Mouse (Mus musculus) kidney, postnatal 0 days (tissue): ENCODE measurements around the gene Cstf1. TPM values are rescaled to one million over a fixed set of nuclear protein-coding genes. Genes with fewer than 3 reads are reported as not detected.

Experiments
- ATAC-seq: fragments of 200-750 bp; cut with Nextera tagmentation; replicated peaks from 2 replicates; pipeline ENCODE4 v1.8.0; 2017; ENCODE audit warnings: low read depth, moderate number of reproducible peaks, moderate TSS enrichment, moderate library complexity; ENCODE audit not compliant: low FRiP score
- DNase-seq: peaks from one replicate; pipeline ENCODE4 v3.0.0-alpha.2; 2016; ENCODE audit warnings: low spot score
- H3K27ac ChIP-seq: fragments of 300-500 bp; sonication (generic); 2 replicates; pipeline ENCODE4 v1.5.1; 2014; ENCODE audit warnings: mild to moderate bottlenecking
- H3K27me3 ChIP-seq: fragments of 300-500 bp; sonication (generic); 2 replicates; pipeline ENCODE4 v1.6.1; 2014; ENCODE audit warnings: low read length, mixed read lengths; ENCODE audit not compliant: insufficient read depth
- H3K36me3 ChIP-seq: fragments of 300-500 bp; sonication (generic); 2 replicates; pipeline ENCODE4 v1.6.1; 2014; ENCODE audit warnings: low read length, mixed read lengths; ENCODE audit not compliant: insufficient read depth
- H3K4me1 ChIP-seq: fragments of 300-500 bp; sonication (generic); replicated peaks from 2 replicates; pipeline ENCODE4 v1.6.1; 2014; ENCODE audit warnings: antibody characterized with exemption, low read length, mixed read lengths; ENCODE audit not compliant: insufficient read depth
- H3K4me2 ChIP-seq: fragments of 300-500 bp; sonication (generic); 2 replicates; pipeline ENCODE4 v1.6.1; 2014; ENCODE audit warnings: mild to moderate bottlenecking, low read length, moderate library complexity, mixed read lengths
- H3K4me3 ChIP-seq: fragments of 300-500 bp; sonication (generic); replicated peaks from 2 replicates; pipeline ENCODE4 v1.5.1; 2014; ENCODE audit warnings: low read depth, low read length
- H3K9ac ChIP-seq: fragments of 300-500 bp; sonication (generic); 2 replicates; pipeline ENCODE4 v1.6.1; 2014; ENCODE audit warnings: low read depth, low read length
- H3K9me3 ChIP-seq: fragments of 300-500 bp; sonication (generic); replicated peaks from 2 replicates; pipeline ENCODE4 v1.6.1; 2016; ENCODE audit warnings: low read length, inconsistent platforms, mixed read lengths
- CTCF ChIP-seq: IDR thresholded peaks from 2 replicates; pipeline ENCODE4 v1.5.1; 2016; ENCODE audit warnings: antibody characterized with exemption, low read depth, mild to moderate bottlenecking, moderate library complexity
- WGBS: fragments of 180-500 bp; shearing (Covaris S2); extraction: QIAGEN DNeasy Blood & Tissue Kit; methylation state at CpG from one replicate; pipeline ENCODE4 v1.1.7; 2014; 5-methylcytosine and 5-hydroxymethylcytosine counted together
- polyA plus RNA-seq: library from polyadenylated mRNA; unstranded; fragments of >200 nt; fragmentation: Nextera tagmentation; extraction: Ambion mirVana; gene quantifications from 2 replicates; pipeline ENCODE4 v1.2.1, GENCODE M21; 2015

Cstf1 gene
- polyA plus RNA-seq, 1 experiment from 2014 or later = 32.4 TPM

- ATAC-seq (no peak), DNase-seq (peak; percentile 21)
- Histone ChIP-seq H3K4me3 (peak overlapping the region; percentile 99), H3K27me3 (no peaks in the 10 kb centered on the region), H3K36me3 (peaks cover 33% of the 10 kb centered on the region), H3K4me1 (peaks cover 9% of the 10 kb centered on the region; the same call in 1 of the 2 replicates), H3K9me3 (no peaks in the 10 kb centered on the region), H3K9ac (peak overlapping the region; percentile 91), H3K27ac (peak overlapping the region; percentile 84), H3K4me2 (peak overlapping the region; percentile 92)
- under 1% methylated on average over 11 of the region's 11 CpGs for WGBS
- no peak for TF ChIP-seq CTCF
These were observed 777 bp downstream of the Cstf1 start for GRCm38 (mm10) chr2:172371258-172371657.

GRCm38 (mm10) chr2:172376551-172376950, 6.1 kb downstream of the Cstf1 start:
- Histone ChIP-seq H3K27me3 (no peaks in the 10 kb centered on the region), H3K36me3 (peaks cover 72% of the 10 kb centered on the region), H3K4me1 (0 out of 2 replicates have a peak, but pooled peaks cover 6% of the 10 kb centered on the region), H3K27ac (no peak overlapping the region), H3K4me2 (no peak overlapping the region), H3K4me3 (no peak overlapping the region), H3K9me3 (no peaks in the 10 kb centered on the region), H3K9ac (no peak overlapping the region)
- no peak for TF ChIP-seq CTCF
- DNase-seq = no peak
- ATAC-seq = no peak
- WGBS = 93% methylated on average over 4 of the region's 4 CpGs

GRCm38 (mm10) chr2:172376999-172377515, 6.6 kb downstream of the Cstf1 start:
- no peaks in the 10 kb centered on the region for H3K27me3 ChIP-seq
- H3K9me3 ChIP-seq = no peaks in the 10 kb centered on the region
- DNase-seq (no peak), ATAC-seq (no peak)
- H3K9ac ChIP-seq = no peak overlapping the region
- peaks cover 75% of the 10 kb centered on the region for H3K36me3 ChIP-seq
- H3K4me3 ChIP-seq = no peak overlapping the region
- H3K4me2 ChIP-seq = no peak overlapping the region
- no peak for TF ChIP-seq CTCF
- H3K27ac ChIP-seq = no peak overlapping the region
- WGBS = 56% methylated on average over 5 of the region's 5 CpGs
- 0 out of 2 replicates have a peak, but pooled peaks cover under 1% of the 10 kb centered on the region for H3K4me1 ChIP-seq

- Histone ChIP-seq H3K36me3 (peaks cover 75% of the 10 kb centered on the region), H3K27ac (no peak overlapping the region), H3K4me1 (no peaks in the 10 kb centered on the region), H3K4me2 (no peak overlapping the region), H3K4me3 (no peak overlapping the region), H3K27me3 (no peaks in the 10 kb centered on the region), H3K9ac (no peak overlapping the region), H3K9me3 (no peaks in the 10 kb centered on the region)
- WGBS = 61% methylated on average over 7 of the region's 7 CpGs
- ATAC-seq (no peak), DNase-seq (peak; percentile 63)
- TF ChIP-seq CTCF = peak; percentile 75
These were observed 7.9 kb downstream of the Cstf1 start for GRCm38 (mm10) chr2:172378332-172378731.

GRCm38 (mm10) chr2:172380513-172380912, 10.0 kb downstream of the Cstf1 start:
- peaks cover 59% of the 10 kb centered on the region for H3K36me3 ChIP-seq
- 94% methylated on average over 17 of the region's 17 CpGs for WGBS
- H3K27me3 ChIP-seq = no peaks in the 10 kb centered on the region
- H3K4me3 ChIP-seq = no peak overlapping the region
- no peak overlapping the region for H3K9ac ChIP-seq
- no peaks in the 10 kb centered on the region for H3K4me1 ChIP-seq
- no peak for TF ChIP-seq CTCF
- no peak for DNase-seq
- no peaks in the 10 kb centered on the region for H3K9me3 ChIP-seq
- H3K4me2 ChIP-seq = no peak overlapping the region
- no peak overlapping the region for H3K27ac ChIP-seq
- no peak for ATAC-seq

- DNase-seq (no peak), ATAC-seq (no peak)
- no peak overlapping the region for H3K4me3 ChIP-seq
- no peak overlapping the region for H3K4me2 ChIP-seq
- H3K4me1 ChIP-seq = no peaks in the 10 kb centered on the region
- peaks cover 51% of the 10 kb centered on the region for H3K36me3 ChIP-seq
- H3K27ac ChIP-seq = no peak overlapping the region
- WGBS = 94% methylated on average over 11 of the region's 11 CpGs
- no peaks in the 10 kb centered on the region for H3K27me3 ChIP-seq
- H3K9me3 ChIP-seq = no peaks in the 10 kb centered on the region
- no peak overlapping the region for H3K9ac ChIP-seq
- no peak for TF ChIP-seq CTCF
These were observed 10.9 kb downstream of the Cstf1 start for GRCm38 (mm10) chr2:172381341-172381740.

- H3K4me1 ChIP-seq = no peaks in the 10 kb centered on the region
- TF ChIP-seq CTCF = no peak
- no peak overlapping the region for H3K4me2 ChIP-seq
- H3K36me3 ChIP-seq = peaks cover 48% of the 10 kb centered on the region
- H3K9me3 ChIP-seq = no peaks in the 10 kb centered on the region
- H3K27me3 ChIP-seq = no peaks in the 10 kb centered on the region
- no peak overlapping the region for H3K9ac ChIP-seq
- no peak overlapping the region for H3K27ac ChIP-seq
- H3K4me3 ChIP-seq = no peak overlapping the region
- no peak for ATAC-seq
- DNase-seq = no peak
- 88% methylated on average over 12 of the region's 12 CpGs for WGBS
These were observed 11.4 kb downstream of the Cstf1 start for GRCm38 (mm10) chr2:172381898-172382297.
